Mouse (Mus musculus) C2C12 (cell line): ENCODE measurements at regions not wholly inside any gene's neighbourhood (a gene's known extent, or its start where the extent isn't known, plus 50 kb on each side); places are given as distances from the start of the nearest gene placed in this dataset.

Experiments used
- CTCF ChIP-seq: IDR thresholded peaks from one replicate; pipeline ENCODE4 v1.5.1; 2011; ENCODE audit not compliant: control insufficient read depth, insufficient read depth, insufficient read length
- MAX ChIP-seq: IDR thresholded peaks from one replicate; pipeline ENCODE4 v1.6.1; 2011; ENCODE audit warnings: mild to moderate bottlenecking, control low read depth
- MYOG ChIP-seq: IDR thresholded peaks from one replicate; pipeline ENCODE4 v1.6.1; 2011; ENCODE audit not compliant: control insufficient read depth, insufficient read length; ENCODE audit errors: extremely low read depth
- USF1 ChIP-seq: IDR thresholded peaks from one replicate; pipeline ENCODE4 v1.6.1; 2011; ENCODE audit warnings: low read depth, mild to moderate bottlenecking, control low read depth, moderate library complexity

DNA sequence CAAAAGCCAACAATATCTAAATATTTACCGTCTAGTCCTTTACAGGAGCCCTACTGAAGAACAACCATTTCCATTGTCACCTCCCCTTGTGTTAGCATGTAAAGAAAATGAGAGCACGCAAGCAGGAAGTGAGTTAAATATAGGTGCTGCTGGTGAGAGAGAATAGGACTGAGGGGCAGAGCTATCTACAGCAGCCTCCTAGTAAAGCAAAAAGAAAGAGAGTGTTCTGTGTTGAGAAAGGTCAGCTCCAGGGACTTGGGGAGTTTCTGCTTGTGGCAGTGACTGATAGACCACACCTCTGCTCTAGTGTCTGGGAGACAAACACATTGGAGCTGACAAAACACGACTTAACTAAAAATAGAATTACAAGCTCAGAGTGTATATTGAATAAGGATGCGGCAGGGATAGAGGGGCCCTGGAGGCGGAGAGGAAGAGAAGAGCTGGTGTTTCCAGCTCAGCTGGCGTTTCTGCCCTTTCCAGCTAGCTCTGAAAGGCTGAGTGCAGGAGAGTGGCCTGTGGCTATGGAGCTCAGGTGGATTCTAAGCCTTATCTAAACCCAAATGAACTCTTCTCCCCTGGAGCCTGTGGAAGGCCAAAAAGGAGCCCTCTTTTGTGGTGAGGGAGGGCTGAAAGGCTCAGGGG is 752.4 kb downstream of the Utrn start:
- TF ChIP-seq CTCF (no peak), MAX (no peak), USF1 (no peak), MYOG (no peak)
